In genomic region chr8:120289698-120290181, GRCm38 (mm10) we compare ENCODE assay signal across 7 mouse cellular contexts.
DNase-seq lines count a peak whose midpoint lies in the region; ATAC-seq lines count a peak whose summit lies in the region.

No protein-coding gene starts in this region.

- peak overlapping the region; percentile 88 for H3K27ac ChIP-seq in brown adipose tissue, adult 24 weeks (replicated peaks; ENCODE audit: low read depth, low read length)
- peak overlapping the region; percentile 27 for H3K27ac ChIP-seq in hindbrain, embryonic 11.5 days (ENCODE audit: low read depth, low read length)
- peak overlapping the region; percentile 100 for H3K27ac ChIP-seq in liver, embryonic 12.5 days
- H3K27ac ChIP-seq in stomach, embryonic 14.5 days (ENCODE audit: low read length) = peak overlapping the region; percentile 44; the same call in 1 of the 2 replicates

- no peak overlapping the region for H3K4me2 ChIP-seq in hindbrain, embryonic 11.5 days (replicated peaks; ENCODE audit: low read depth, low read length)
- H3K4me2 ChIP-seq in liver, embryonic 12.5 days = peak overlapping the region; percentile 86
- no peak overlapping the region for H3K4me2 ChIP-seq in stomach, embryonic 14.5 days (replicated peaks; ENCODE audit: low read depth, low read length)

- H3K4me3 ChIP-seq in brown adipose tissue, adult 24 weeks (ENCODE audit: insufficient read depth, low read depth, low read length) = no peak overlapping the region
- no peak overlapping the region for H3K4me3 ChIP-seq in hindbrain, embryonic 11.5 days (ENCODE audit: low read depth, low read length)
- no peak overlapping the region for H3K4me3 ChIP-seq in liver, embryonic 12.5 days
- H3K4me3 ChIP-seq in stomach, embryonic 14.5 days (ENCODE audit: low read depth, low read length) = no peak overlapping the region

- peak; percentile 66 for DNase-seq in adrenal gland, adult 8-10 months
- DNase-seq in frontal cortex, postnatal 10 days (ENCODE audit: low spot score in 2 of 2) = peak; percentile 65 to 67
- no peak for DNase-seq in hindbrain, embryonic 11.5 days (ENCODE audit: low spot score)
- no peak for DNase-seq in kidney, adult 8-10 months

- peaks cover 17% of the 10 kb centered on the region for H3K4me1 ChIP-seq in brown adipose tissue, adult 24 weeks (ENCODE audit: control insufficient read depth, insufficient read depth, insufficient read length, low read length)
- H3K4me1 ChIP-seq in hindbrain, embryonic 11.5 days (replicated peaks; ENCODE audit: control insufficient read depth, insufficient read depth, low read length) = peaks cover 61% of the 10 kb centered on the region
- peaks cover 84% of the 10 kb centered on the region for H3K4me1 ChIP-seq in liver, embryonic 12.5 days
- peaks cover 53% of the 10 kb centered on the region for H3K4me1 ChIP-seq in stomach, embryonic 14.5 days (ENCODE audit: control insufficient read depth, insufficient read depth, low read length)

- no peaks in the 10 kb centered on the region for H3K9me3 ChIP-seq in hindbrain, embryonic 11.5 days (ENCODE audit: control insufficient read depth, low read length)
- no peaks in the 10 kb centered on the region for H3K9me3 ChIP-seq in liver, embryonic 12.5 days (replicated peaks)
- no peaks in the 10 kb centered on the region for H3K9me3 ChIP-seq in stomach, embryonic 14.5 days (ENCODE audit: control insufficient read depth, low read depth, low read length)

- no peaks in the 10 kb centered on the region for H3K36me3 ChIP-seq in hindbrain, embryonic 11.5 days (ENCODE audit: control insufficient read depth, insufficient read depth, low read length)
- peaks cover 7% of the 10 kb centered on the region; the same call in 1 of the 2 replicates for H3K36me3 ChIP-seq in liver, embryonic 12.5 days
- H3K36me3 ChIP-seq in stomach, embryonic 14.5 days (ENCODE audit: control insufficient read depth, insufficient read depth, low read length) = no peaks in the 10 kb centered on the region

- no peaks in the 10 kb centered on the region; the same call in 1 of the 2 replicates for H3K27me3 ChIP-seq in hindbrain, embryonic 11.5 days (ENCODE audit: control insufficient read depth, insufficient read depth, low read length)
- H3K27me3 ChIP-seq in liver, embryonic 12.5 days (replicated peaks) = no peaks in the 10 kb centered on the region
- no peaks in the 10 kb centered on the region for H3K27me3 ChIP-seq in stomach, embryonic 14.5 days (ENCODE audit: control insufficient read depth, insufficient read depth, low read length)

- no peak overlapping the region for H3K9ac ChIP-seq in hindbrain, embryonic 11.5 days (ENCODE audit: low read depth, low read length)
- peak overlapping the region; percentile 55 for H3K9ac ChIP-seq in liver, embryonic 12.5 days
- H3K9ac ChIP-seq in stomach, embryonic 14.5 days (replicated peaks; ENCODE audit: low read depth, low read length) = no peak overlapping the region

- peak; percentile 25; the same call in 1 of the 2 replicates for ATAC-seq in hindbrain, embryonic 11.5 days (ENCODE audit: low FRiP score)
- no peak for ATAC-seq in liver, embryonic 12.5 days
- ATAC-seq in stomach, embryonic 14.5 days (ENCODE audit: insufficient number of reproducible peaks, insufficient read depth, low FRiP score, low read depth) = no peak

- 39% methylated on average over 10 of the region's 10 CpGs for WGBS in hindbrain, embryonic 11.5 days
- WGBS in liver, embryonic 12.5 days (ENCODE audit: insufficient replicate concordance) = 62% methylated on average over 10 of the region's 10 CpGs
- 37% methylated on average over 10 of the region's 10 CpGs for WGBS in stomach, embryonic 14.5 days

Comparison
In these comparisons a context has a peak if more than half of its experiments do, and no peak if none do; other contexts are left out.
1. DNase-seq: peak in adrenal gland, adult 8-10 months (single experiment) and frontal cortex, postnatal 10 days (2 of 2); none in hindbrain, embryonic 11.5 days (single experiment) and kidney, adult 8-10 months (0 of 2).
2. H3K27ac ChIP-seq: peak in every context shown above with its lines; median percentile 100 in liver, embryonic 12.5 days; 88 in brown adipose tissue, adult 24 weeks; 44 in stomach, embryonic 14.5 days; 27 in hindbrain, embryonic 11.5 days.